Mouse (Mus musculus) kidney, adult 18-20 months (tissue): Measurements from ENCODE around the gene Zfp324.
A peak's percentile ranks its signal among the peaks of the same experiment; 100 is the strongest.

Experiments
- DNase-seq: peaks from one replicate; pipeline ENCODE4 v3.0.0; 2021

The Zfp324 gene

DNA sequence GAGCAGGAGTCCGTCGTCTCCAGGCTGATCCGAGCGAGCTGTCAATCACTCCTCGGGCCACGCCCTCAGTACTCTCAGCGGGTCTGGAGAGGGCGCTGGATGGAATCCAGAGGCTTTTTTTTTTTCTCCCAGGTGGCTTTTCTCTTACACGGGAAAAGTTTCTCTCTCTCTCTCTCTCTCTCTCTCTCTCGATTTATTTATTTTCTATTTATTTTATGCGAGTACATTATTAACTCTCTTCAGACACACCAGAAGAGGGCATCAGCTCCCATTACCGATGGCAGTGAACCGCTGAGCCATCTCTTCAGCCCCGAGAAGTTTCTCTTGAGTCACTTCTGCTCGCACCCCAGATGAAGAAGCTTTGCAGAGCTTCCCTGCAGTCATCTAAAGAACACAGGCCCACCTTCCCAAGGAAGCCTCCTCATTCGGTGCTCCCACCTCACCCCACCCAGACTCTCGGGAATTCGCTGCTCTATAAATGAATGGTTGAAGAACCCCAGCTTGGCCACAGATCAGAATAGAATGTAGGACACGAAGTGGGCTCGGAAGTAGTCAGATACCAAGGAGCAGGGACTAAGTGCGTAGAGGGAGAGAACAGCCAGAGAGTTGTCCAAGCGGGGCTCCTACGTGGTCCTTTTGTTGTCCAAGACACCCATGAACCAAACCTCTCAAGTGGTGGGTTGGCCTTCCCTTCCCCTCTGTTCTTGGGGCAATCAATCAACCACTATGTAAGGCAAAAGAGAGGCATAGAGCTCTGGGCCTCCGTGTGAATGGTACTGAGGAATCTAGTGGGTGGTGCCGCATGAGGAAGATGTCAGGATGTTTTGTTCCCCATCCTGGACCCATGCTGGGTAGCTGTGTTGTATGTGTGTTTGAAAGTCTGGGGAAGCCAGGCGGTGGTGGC is 44.6 kb downstream of the Zfp324 start, which contains the start of gene Zbtb45:
Zbtb45 (minus strand) TSS at position 30 of the 904 bp plus-strand sequence.
- no peak for DNase-seq

DNA sequence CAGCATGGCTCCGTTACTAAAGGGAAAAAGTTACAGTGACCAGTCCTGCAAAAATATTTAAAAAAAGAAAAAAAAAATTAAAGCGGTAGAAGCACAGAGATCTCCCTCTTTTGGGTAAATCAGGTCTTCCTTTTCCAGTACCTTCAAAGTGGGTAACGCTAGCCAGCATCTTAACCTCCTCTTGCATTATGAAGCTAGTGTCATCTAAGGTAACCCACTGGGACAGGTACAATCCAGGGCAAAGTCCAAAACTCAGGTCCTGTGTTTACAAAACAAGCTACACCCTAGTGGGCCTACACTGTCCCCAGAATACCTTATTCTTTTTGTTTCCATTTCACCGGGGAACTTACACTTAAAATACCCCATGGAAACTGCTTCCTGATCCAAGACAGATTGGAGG is 48.0 kb downstream of the Zfp324 start:
- no peak for DNase-seq

DNA sequence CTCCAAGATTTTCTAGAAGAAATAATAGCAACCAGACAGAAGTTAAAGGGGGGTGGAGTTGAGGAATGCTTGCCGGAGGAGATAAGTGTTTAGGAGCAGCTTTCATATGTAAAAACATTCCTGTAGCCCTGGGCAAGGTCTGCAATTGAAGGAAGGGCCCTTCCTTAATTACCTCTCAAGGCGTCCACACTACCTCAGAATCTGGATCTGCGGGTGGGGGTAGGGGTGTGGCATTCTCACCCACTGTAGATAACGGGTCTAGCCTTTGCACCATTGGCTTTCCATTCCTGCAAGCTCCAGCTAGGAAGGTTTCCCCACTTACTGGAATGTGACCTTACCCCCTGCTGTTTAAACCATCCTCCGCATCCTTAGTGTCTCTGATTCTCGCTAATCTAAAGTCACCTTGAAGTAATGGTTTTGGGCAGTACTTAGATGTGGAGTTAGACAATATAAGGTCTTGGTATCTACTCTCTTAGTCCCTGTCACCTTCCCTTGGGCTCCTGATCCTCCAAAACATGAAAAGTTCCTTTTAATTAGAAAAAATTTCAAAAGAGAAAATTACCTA is 48.7 kb downstream of the Zfp324 start:
- no peak for DNase-seq

DNA sequence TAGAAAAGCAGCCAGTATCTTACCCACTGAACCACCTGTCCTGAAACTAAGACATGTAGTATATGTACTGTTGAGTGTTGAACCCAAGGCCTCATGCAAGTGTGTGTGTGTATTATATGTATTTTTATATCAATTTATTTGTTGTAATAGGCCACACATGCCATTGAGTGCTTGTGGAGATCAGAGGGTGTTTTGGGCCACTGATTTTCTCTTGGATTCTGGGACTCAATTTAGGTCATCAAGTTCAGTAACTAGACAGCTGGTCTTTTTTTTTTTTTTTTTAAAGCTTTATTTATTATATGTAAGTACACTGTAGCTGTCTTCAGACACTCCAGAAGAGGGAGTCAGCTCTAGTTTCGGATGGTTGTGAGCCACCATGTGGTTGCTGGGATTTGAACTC is 49.6 kb downstream of the Zfp324 start:
- DNase-seq = no peak

DNA sequence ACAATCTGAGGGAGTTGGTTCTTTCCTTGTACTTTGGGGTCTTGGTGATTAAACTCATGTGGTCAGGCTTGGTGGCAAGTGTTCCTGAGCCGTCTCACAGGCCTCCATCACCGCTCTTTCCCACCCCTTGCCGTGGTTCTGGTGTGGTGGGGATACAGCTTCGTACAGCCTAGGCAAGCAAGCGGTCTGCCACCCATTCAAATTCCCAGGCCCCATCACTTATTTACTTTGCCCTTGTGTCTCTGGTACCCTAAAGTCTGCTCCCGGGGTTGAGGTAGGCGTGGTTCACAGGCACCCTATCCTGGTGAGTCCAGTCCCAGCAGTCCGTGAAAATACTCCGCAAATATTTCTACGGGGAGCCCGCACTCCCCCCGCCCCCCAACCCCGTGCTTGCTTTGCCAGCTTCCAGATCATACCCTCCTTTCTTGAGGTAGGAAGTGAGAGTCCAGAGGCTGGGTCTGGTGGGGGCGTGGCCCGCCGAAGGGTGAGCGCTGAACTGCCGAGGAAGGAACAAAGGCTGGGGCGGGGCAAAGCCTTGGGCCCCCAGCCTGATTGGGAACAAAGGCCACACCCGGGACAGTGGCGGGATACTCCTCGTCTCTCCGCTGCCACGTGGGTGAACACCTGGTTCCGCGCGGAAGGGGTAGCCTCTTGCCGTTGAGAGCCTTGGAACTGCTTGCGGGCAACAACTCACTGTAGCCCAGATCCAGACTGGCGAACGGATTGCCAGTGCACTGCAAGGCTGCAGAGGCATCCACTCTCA is 57.3 kb downstream of the Zfp324 start:
- peak; percentile 70 for DNase-seq
